Mouse (Mus musculus) WW6 (cell line): ENCODE measurements at regions not wholly inside any gene's neighbourhood (a gene's known extent, or its start where the extent isn't known, plus 50 kb on each side); places are given as distances from the start of the nearest gene placed in this dataset.

Experiments
- DNase-seq: peaks from one replicate; pipeline ENCODE4 v3.0.0-alpha.2; 2013; ENCODE audit warnings: low read depth, low spot score

DNA sequence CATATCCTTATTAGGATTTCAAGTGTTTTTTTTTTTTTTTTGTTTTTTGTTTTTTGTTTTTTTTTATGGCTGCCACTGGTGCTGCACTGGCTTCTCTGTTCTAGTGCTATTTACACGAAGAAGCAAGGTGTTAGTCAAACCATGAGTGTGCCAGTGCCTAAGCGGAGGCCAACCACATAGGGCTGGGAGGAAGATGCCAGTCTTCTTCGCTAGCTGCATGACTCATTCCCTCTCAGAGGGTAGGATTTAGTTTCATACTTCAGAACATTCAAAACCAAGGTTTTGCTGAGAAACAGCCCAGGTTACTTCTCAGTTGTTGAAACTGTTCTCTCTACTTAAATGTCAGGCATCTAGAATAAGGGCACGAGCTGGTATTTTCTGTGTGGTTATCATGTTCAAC lies 72.6 kb downstream of the Icos start:
- no peak for DNase-seq

- no peak for DNase-seq
These were observed 75.9 kb downstream of the Icos start for GRCm38 (mm10) chr1:61053676-61054075.

DNA sequence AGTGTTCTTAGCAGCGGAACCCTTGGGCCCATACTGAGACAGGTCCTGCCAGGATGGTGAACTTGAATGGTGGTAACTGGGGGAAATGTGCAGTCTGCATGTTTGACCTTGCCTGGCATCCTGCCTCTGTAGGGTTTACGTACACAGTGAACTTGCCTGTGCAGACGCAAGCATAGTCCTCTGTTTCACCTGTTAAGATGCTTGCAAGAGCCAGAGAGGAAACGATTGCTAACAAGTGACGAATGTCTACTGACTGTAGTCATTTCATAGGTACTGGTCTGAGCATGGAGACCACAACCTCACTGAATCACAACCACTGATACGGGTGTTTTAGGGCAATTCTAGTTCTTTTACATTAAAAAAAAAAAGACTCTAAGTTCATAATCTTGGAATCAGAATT lies 76.7 kb downstream of the Icos start:
- DNase-seq: no peak

- no peak for DNase-seq
These were observed 77.4 kb downstream of the Icos start for GRCm38 (mm10) chr1:61055176-61055575.

GRCm38 (mm10) chr1:61059910-61060536 lies 82.3 kb downstream of the Icos start:
- no peak for DNase-seq

DNA sequence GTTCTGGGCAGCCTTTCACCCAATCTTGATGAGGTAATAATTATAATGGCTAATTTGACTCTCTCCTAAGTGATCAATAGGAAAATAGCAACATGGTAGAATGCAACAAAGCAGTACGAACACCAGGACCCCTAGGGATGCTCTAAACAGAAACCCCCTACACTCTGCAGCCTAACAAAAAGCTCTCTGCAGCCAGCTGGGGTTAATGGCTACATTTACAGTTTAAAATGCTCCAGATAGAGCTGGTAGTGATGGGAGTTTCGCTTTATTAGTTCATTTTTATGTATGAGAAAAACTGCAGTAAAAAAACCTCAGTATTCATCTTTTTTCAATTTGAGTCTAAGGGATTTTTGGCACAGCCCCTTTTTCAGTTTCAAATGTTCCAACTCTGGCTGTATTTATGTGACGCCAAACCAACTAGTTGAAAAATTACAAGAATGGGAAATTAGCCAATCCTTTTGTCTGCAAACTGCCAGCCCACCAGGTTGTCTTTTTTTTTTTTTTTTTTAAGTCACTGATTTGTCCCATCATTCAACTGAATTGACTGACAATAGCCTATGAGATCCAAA lies 84.2 kb downstream of the Icos start:
- no peak for DNase-seq

DNA sequence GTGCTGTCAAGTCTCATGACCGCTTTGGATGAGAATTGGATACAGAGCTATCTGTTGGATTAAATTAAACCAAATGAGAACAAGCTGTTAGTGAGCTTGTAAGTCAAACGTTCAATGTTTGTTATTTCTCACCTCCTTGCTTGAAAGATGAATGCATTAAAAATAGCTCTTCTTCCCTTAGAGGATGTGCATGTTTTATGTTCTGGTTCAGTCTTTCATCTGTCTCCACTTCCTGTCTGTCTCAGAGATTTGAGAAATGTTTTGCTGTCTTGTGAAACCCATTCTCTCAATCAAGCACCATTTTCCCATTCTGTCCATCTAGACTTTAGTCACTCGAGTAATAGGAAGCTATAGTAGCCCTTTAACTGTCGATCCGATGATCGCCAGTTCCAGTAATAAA lies 90.4 kb downstream of the Icos start:
- DNase-seq: no peak

GRCm38 (mm10) chr1:61074127-61074526 lies 96.4 kb downstream of the Icos start:
- DNase-seq: no peak

DNA sequence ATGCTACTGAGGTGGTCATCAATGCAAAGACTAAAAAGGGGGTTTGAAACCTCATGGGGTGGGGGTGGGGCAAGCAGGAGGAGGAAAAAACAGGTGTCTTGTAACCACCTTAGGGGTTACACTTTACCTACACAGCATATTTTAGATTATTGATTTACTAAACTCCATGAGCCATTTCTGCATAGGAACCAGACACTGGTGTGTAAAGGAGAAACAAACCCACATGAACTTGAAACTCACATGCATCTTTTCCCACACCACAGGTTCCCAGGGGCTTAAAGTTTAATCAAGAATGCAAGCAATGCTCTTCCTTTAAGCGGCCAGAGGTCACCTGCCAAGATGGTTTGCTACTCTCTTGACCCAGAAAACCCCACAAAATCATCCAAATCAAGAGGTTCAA lies 97.6 kb downstream of the Icos start:
- no peak for DNase-seq

DNA sequence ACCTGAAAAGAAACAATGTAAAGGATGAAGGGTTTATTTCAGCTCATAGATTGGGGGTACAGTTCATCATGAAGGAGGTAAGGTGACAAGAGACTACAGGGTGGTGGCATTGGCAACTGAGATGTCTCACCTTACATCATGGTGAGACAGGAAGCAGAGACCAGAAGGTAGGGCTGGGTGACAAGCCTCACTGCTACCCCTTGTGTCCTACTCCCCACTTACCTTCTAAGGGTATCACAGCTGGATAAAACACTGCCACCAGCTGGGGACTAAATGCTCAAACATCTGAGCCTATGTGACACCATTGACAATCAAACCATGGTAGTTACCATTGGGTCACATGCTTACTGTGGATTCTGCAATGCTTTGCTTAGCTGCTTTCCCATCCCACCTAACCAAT lies 107.0 kb downstream of the Icos start:
- DNase-seq: no peak

DNA sequence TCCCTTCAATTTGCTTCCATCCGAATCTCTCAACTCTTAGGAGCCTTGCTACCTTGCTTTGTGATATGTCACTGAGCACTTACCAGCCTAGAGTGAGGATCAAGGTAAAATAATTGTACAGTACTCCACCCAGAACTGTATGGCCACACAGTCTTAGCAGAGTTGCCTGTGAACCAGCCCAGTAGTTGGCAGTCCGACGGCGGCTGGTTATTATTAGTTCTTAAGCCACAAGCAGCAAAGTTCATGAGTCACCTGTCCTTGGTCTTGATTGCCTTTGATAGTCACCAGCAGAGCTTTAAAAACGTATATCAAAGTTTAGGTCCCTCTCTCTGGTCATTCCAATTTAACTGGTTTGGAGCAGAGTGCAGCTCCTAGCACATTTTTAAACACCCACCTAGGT lies 109.1 kb downstream of the Icos start:
- DNase-seq: no peak

- no peak for DNase-seq
These were observed 113.1 kb downstream of the Icos start for GRCm38 (mm10) chr1:61090801-61091200.

DNA sequence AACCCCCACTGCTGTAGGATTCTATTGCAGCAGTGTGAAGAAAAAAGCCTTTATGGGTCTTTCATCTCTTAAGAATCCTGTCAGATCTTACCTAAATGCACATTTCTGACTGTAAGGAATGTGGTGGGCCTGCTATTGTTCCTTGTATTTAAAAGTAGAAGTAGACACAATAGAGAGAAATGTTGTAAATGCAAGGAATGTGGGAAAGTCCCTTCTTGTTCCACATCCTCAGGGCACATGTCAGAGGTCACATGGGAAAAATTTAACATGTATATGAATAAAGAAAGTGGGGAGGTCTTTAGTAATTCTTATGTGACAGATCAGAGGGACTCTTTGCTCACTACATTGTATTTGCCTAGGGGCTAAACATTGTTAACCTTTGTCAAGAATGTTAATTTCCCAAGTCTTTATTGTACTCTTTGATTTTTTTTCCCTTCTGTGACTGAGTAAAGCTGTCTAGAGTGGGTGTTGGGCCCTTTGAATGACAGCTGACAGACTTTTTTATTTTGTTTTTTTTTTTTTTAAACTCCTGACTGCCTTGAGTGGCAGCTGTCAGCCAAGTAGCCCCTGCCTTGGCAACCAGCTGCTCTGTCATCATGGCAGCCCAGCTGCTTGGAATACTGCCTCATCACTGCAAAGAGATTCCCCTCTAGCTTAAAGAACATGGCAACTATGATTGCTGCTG lies 117.9 kb downstream of the Icos start:
- no peak for DNase-seq

DNA sequence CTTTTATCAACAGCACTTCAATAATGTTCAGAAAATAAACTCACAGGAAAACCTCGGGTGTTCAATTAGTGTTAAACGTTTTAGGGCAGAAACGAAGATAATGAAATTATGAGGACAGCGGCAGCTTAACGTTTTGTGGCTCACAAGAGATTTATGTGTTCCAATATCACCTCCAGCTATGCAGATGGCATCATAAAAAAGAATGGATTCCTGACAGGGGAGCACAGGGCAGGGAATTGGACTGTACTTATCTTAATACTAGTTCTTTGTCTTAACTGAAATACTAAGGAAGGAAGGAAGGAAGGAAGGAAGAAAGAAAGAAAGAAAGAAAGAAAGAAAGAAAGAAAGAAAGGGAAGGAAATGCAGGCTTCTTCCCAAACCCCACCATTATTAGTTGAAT lies 121.6 kb downstream of the Icos start:
- no peak for DNase-seq

GRCm38 (mm10) chr1:61101679-61102078 lies 124.0 kb downstream of the Icos start:
- no peak for DNase-seq

- no peak for DNase-seq
These were observed 124.6 kb downstream of the Icos start for GRCm38 (mm10) chr1:61102346-61102745.

GRCm38 (mm10) chr1:61103581-61103980 lies 125.9 kb downstream of the Icos start:
- DNase-seq: no peak

- no peak for DNase-seq
These were observed 134.1 kb downstream of the Icos start for GRCm38 (mm10) chr1:61111731-61112309.

DNA sequence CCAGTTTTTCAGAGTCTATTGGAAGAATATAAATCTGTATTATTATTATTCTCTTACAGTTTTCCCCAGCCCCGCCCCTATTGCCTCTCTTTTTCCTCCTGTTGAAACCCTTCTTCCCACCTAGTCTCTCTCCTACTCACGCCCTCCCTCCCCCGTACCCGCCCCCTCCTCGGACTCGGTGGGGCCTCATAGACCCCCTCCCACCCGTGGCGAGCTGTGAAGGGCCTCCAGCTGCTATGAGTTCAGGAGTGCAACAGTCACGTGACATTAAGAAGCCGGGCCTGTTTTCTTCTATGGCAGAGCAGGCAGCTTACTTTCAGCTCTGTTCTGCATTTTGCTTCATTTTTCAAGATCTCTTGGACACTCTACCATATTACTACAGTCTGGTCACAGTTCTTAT lies 139.8 kb downstream of the Icos start:
- no peak for DNase-seq

DNA sequence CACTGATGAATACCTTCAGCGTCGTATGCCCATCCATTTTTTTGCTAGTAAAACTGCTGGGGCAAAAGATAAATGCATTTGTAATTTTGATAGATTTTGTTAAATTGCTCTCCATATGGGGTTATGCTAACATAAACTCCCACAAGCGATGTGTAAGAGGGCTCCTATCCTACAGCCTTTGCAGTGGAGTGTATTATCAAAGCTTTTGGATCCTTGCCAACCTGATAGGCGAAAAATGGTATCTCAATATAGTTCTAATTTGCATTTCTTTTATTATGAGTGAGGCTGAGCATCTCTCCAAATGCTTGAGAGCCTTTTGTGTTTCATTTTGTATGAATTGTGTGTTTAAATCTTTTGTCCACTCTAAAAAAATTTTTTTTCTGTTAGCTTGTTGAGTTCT lies 140.3 kb downstream of the Icos start:
- no peak for DNase-seq

DNA sequence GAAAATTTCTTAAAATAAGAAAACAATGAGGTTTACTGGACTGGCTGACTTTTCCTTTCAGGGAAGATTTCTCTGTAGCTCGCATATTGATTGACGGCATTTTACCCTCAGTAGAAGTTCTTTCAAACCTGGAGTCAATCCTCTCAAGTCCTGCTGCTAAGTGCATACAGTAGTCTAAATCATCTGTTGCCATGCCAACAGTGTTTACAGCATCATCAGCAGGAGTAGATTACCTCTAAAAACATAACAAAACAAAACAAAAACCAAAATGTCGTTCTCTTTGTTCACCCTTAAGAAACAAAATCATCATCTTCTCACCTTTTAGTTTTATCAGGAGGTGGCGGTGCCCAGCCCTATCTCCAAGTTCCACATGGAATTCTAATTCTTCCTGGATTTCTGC lies 143.8 kb downstream of the Icos start:
- DNase-seq: no peak

DNA sequence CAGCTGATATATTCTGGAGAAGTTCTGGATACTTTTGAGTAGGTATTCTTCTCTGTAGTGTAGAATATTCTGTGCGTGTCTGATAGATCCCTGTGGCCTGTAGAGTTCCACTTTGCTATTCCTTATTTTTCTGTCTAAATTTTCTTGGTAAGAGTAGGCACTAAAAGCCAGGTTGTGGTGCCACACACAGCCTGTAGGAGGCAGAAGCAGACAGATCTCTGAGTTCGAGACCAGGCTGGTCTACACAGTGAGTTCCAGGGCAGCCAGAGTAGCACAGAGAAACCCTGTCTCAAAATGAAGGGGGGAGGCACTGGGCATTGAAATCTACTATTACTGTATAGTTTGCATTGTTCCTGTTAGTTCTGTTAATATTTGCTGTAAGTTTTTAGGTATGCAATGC lies 147.4 kb downstream of the Icos start:
- no peak for DNase-seq
